Mouse (Mus musculus): ENCODE data around the gene Srsf9. TPM values are rescaled to one million over a fixed set of nuclear protein-coding genes. Genes with fewer than 3 reads are reported as not detected.
"Not testable (repeated sequence)": the region's sequence is repeated elsewhere in the genome, so short reads cannot be mapped to it uniquely, and the experiment has no call there.

Gene Srsf9
- 10 to 100 TPM; 10.7 to 11.0 TPM for total RNA-seq (2021)
- long read RNA-seq, experiment 1, partial matches to known transcripts: 8 of 18 reads
- long read RNA-seq, experiment 1, other reads (novel, unspliced or antisense): 3 of 18 reads
- long read RNA-seq, experiment 2, transcript Srsf9-201 (4 exons, 1,162 nt): major isoform, 10 of 18 reads
- long read RNA-seq, experiment 2, partial matches to known transcripts: 2 of 18 reads
- long read RNA-seq, experiment 2, other reads (novel, unspliced or antisense): 3 of 18 reads

GRCm38 (mm10) chr5:115326875-115327609, at the start of gene Srsf9:
Gene Srsf9 (plus strand): TSS chr5:115327177.
- intact Hi-C loops (cut with DNase I): loop anchor here (1.0 kb wide), 1 partner anchor 27 kb away; the partner anchor contains the start of gene Dynll1
- peak; percentile 92 to 95 for DNase-seq

- intact Hi-C loops (cut with DNase I): loop anchor here (5.0 kb wide), 1 partner anchor 69 kb away; the partner anchor contains the start of gene Cox6a1
- no peak for DNase-seq
These were observed 48.9 kb upstream of the Srsf9 start for GRCm38 (mm10) chr5:115278053-115278452.

- intact Hi-C loops (cut with DNase I): loop anchor here (5.0 kb wide), 1 partner anchor 69 kb away; the partner anchor contains the start of gene Cox6a1
- no peak for DNase-seq
These were observed 48.2 kb upstream of the Srsf9 start for GRCm38 (mm10) chr5:115278785-115279184.

- DNase-seq: peak; percentile 83 to 84
- intact Hi-C loops (cut with DNase I): loop anchor here (5.0 kb wide), 1 partner anchor 68 kb away; the partner anchor contains the start of gene Cox6a1
These were observed 47.5 kb upstream of the Srsf9 start, which contains the start of gene Coq5 for GRCm38 (mm10) chr5:115279226-115280049. Gene Coq5 (plus strand): TSS chr5:115279666.

DNA sequence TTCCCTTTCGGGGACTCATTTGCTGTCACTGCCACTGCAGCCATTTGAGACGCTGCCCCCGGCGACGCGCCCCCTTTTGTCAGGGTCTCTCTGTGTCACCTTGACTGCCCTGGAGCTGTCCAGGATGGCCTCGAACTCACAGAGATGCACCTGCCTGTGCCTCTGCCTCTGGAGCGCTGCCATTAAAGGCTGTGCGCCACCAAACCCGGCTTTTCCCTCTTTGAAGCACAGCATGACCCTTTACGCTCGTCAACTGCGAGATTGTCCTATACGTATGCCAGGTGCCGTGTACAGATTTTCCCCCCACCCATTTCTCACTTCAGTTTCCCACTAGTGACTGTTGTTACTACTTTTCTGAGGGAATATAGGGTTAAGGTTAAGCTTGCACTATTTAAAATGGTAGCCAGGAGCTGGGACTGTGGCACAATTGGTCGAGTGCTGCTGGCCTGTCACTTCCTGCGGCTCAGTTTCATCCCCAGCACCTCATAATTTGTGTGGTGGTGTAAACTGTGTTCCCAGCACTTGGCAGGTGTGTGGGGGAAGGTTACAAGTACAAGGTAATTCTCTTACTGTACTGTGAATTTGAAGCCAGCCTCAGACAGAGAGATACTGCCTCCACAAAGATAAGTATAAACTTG, 46.8 kb upstream of the Srsf9 start:
- no peak for DNase-seq
- intact Hi-C loops (cut with DNase I): no loop called here

DNA sequence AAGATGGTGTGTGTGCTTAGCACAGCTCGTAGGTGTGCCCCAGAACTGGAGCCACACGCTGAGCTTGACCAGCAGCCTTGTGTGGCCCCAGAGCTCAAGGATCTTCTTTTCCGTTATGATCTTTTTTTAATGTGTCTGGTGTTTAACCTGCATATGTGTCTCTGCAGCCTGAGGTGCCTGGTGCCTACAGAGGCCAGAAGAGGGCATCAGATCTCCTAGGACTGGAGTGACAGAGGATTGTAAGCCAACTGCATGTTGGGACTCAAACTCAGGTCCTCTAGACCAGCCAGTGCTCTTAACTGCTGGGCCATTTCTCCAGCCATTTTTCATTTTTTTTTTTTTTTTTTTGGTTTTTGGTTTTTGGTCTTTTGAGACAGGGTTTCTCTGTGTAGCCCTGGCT, 42.2 kb upstream of the Srsf9 start:
- intact Hi-C loops (cut with DNase I): no loop called here
- no peak for DNase-seq

DNA sequence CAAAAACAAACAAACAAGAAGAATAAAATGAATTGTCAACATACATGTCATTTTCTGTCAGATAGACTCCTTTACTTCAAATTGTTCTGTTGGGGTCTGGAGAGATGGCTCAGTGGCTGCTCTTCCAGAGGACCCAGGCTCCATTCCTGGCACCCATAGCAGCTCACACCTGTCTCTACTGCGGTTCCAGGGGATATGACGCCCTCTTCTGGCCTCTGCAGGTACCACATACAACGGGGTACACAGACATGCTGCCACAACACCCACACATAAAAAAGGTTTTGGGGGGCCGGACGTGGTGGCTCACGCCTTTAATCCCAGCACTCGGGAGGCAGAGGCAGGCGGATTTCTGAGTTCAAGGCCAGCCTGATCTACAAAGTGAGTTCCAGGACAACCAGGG, 32.8 kb upstream of the Srsf9 start:
- no peak for DNase-seq
- intact Hi-C loops (cut with DNase I): no loop called here

DNA sequence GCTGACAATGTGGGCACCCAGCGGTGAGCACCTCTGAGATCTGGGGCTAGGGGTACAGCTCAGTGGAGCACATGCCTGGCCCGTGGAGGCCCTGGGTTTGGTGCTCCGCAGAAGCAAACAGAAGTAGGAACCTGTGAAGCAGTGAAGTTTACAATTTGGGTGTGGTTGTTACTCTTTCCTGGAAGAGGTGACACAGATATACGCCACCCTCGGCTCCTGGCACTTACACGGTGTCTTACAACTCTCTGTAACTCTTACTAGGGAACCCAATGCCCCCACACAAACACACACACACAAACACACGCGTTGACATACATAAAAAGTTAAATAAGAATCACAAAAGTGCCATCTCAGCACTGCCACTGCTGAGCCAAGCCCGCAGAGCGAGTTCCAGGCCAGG, 30.6 kb upstream of the Srsf9 start:
- intact Hi-C loops (cut with DNase I): loop anchor here (2.0 kb wide), 1 partner anchor 48 kb away; no protein-coding TSS in a partner anchor
- DNase-seq: no peak

- intact Hi-C loops (cut with DNase I): loop anchor here (1.0 to 5.0 kb wide), 2 partner anchors 27 to 142 kb away; partner anchors contain the start of gene Srsf9
- DNase-seq: peak; percentile 36 to 62
These were observed 26.8 kb upstream of the Srsf9 start for GRCm38 (mm10) chr5:115300035-115300744.

DNA sequence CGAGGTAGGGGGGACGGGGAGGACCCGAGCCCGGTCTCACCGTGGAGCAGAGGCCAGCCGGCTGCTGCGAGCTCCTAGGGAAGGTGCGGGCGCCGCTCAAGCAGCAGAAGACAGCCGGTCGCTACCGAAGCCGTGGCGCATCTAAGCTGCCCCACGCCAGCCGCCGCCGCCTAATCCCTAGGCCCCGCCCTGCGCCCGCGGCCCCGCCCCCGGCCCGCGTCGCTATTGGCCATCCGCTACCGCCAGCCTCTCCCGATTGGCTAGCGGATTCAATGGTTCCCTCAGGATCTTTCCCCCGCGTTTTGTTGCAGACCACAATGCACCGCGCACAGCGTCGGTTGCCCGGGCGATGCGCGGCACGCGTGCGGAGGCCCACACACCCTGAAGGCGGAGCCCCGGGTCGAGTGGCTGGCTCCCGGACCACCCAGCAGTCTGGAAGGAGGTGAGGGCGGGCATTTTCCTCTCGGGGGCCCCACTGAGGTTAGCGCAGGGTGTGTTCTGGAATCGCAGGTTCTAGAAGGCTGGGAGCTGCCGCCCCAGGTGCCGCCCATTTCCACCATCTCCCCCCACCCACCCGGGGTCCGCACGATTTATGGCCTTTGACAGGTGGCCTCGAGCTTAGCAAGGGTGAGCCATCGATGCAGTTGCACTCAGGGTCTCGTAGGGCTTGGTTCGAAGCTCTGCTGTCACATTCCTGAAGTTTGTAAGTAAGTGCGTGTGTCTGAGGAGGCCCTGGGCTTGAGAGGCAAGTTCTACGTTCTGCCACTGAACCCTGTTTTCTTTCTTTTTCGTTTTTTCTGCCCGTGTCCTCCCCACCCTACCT, 26.0 kb upstream of the Srsf9 start, which contains the start of gene Dynll1:
TSS of gene Dynll1 (minus strand) at position 208 of the 823 bp plus-strand sequence.
- DNase-seq: peak; percentile 99 to 100
- intact Hi-C loops (cut with DNase I): loop anchor here (1.0 to 5.0 kb wide), 2 partner anchors 26 to 141 kb away; partner anchors contain the start of gene Srsf9

- DNase-seq: no peak
- intact Hi-C loops (cut with DNase I): loop anchor here (5.0 kb wide), 1 partner anchor 141 kb away; no protein-coding TSS in a partner anchor
These were observed 25.4 kb upstream of the Srsf9 start for GRCm38 (mm10) chr5:115301615-115302014.

DNA sequence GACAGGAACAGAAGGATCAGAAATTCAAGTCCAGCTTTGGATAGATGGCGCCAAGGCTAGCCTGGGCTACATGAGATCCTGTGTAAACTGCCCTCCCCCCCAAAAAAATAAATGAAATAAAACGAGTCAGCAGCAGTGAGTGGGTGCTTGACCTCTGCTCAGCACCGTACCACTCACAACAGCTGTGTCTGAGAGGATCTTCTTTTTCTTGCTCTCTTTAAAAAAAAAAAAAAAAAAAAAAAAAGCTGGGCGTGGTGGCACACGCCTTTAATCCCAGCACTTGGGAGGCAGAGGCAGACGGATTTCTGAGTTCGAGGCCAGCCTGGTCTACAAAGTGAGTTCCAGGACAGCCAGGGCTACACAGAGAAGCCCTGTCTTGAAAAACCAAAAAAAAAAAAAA, 24.8 kb upstream of the Srsf9 start:
- intact Hi-C loops (cut with DNase I): loop anchor here (5.0 kb wide), 1 partner anchor 140 kb away; no protein-coding TSS in a partner anchor
- not testable (repeated sequence) for DNase-seq

- intact Hi-C loops (cut with DNase I): no loop called here
- DNase-seq: no peak
These were observed 14.6 kb upstream of the Srsf9 start for GRCm38 (mm10) chr5:115312354-115312753.

DNA sequence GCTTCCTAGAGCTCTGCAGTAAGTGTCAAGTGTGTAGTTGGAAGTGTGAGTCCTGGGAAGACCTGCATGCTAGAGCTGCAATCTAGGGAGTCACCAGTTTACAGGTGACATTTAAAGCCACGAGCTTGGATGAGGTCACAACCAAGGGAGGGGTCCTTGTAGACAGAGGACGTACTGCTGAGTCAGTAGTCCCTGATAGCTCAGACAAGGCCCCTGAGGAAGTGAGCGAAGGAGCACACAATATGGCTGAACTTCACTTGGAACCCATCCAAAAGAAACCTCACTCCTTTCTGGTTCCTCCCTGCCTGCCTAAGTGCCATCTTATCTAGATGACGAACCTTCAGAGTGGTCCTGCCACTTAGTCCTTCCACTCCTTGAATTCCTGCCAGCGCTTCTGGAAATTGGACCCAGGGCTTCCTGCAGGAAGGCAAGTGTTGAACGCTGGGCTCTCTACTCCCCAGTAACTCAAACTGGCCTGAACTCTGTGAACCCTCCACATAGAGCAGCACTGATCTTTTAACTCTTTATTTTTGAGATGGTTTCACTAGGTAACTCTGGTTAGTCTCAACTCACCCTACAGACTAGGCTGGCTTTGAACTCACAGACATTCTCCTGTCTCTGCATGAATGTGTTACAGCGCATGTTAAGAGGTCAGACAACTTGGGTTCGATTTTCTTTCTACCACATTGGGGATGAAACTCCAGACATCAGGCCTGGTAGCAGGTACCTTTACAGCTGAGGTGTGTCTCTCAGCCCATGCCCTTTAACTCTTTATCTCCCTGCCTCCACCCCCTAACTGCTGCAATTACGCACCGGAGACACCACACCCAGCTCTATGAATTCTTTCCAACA, 13.9 kb upstream of the Srsf9 start:
- intact Hi-C loops (cut with DNase I): no loop called here
- DNase-seq: no peak

DNA sequence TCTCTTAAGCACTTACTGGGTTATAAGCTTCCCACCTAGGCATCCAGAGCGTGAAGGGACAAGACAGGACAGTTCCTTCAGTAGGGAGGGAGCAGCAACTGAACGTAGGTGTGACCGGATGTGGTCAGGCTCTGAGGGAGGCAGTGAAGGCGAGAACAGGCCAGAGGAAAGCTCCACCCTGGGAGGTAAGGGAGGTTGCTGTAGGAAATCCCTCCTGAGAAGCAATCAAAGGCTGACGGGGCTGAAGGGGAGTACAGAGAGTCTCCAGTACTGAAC, 13.4 kb upstream of the Srsf9 start:
- intact Hi-C loops (cut with DNase I): no loop called here
- DNase-seq: no peak

DNA sequence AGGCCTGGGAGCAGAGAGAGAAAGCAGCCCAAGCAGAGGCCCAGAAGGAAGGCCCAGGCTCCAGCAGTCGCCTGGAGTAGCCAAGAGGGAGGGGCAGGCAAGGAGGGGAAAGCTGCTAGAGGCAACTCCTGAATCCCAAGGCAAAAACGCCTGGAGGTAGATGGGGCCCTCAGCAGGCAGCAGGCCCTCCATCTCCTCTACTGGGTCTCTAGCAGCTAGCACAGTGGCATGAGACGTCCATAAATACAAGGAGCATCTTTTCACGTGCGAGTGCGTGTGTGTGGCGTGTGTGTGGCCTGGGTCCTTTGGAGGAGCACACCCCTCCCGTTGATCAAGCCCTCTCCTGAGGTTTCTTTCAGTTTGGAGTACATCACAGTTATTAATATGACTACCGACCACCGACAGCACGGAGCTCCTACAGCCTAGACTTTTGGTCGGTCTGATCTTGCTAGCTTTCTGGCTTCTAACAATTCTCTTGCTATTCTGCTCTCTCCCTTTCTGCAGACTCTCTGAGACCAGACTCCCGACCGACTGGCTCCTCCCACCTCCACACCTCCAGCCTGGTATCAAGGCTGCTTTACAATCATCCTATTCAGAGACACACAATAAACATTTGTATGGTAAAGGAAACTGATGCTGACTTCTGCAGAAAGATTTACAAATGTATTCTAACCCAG, 9.9 kb upstream of the Srsf9 start:
- no peak for DNase-seq
- intact Hi-C loops (cut with DNase I): no loop called here
